Mouse (Mus musculus) mouse trophoblast stem cell (cell line): ENCODE measurements around the gene Ptx4.
"Not testable (repeated sequence)": the region's sequence is repeated elsewhere in the genome, so short reads cannot be mapped to it uniquely, and the experiment has no call there.

Source experiments
- in situ Hi-C, 2 experiments: fragments of 300-500 bp; cut with MseI, MboI; formaldehyde crosslinking; loops; 2 replicates in 1 of 2; 3 replicates in 1 of 2; pipeline ENCODE4 v1.15.1; 2025

Gene Ptx4

GRCm38 (mm10) chr17:25114908-25115645, 5.5 kb upstream of the Ptx4 start:
- in situ Hi-C loops = no loop called here

DNA sequence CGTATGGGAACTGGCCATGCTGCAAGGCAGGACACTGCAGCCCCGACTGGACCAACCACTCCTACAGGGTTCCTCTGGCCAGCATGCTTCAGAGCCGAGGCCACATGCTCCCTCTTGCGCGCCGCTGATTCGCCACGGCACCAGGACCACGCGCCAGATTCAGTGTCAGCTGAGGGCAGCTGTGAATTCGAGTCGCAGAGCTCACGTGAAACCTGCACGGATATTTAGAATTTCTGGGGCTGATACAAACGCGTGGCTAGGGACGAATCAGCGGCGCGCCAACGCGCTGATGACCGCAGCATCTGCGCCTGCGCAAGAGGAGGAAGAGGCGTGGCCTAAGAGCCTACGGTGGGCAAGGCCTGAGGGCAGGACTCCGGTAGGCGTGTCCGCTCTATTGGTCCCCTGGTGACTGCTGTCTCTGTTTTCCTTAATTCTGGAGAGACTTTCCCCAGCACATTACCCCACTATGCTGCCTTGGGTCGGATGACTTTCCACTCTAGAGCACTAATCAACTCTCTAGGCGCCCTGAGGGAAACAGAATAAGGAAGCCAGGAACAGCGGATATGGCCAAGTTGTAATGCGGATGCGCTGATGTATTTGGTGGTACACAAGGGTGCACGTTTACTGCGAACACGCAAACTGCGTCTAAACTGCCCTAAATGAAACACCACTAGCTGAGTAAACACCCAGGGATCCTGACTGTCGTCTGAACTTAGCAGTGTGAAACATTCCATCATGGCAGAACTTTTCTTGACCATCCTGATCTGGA, 4.7 kb upstream of the Ptx4 start, which contains the start of gene Telo2:
Gene Telo2, minus strand, starts transcription at position 304 of the 769 bp plus-strand sequence.
- in situ Hi-C loops = no loop called here

DNA sequence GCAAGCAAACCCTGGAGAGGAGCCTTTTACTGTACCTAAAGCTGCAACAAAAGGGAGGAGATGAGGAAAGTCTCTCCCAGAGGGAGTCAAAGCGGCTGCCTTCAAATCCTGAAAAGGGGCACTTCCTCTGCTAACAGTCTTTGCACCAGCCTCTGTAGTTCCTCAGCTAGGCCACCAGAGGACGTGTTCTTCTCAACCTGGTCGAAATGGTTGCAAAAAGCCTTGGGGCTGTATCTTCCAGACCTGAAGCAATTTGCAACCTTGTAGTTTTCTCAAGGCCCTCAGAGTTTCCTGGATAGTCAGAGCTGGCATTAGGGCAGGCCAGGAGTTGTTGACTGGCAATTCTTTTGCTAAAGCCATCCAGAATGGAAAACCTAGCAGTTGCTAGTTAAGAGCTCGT, 3.3 kb upstream of the Ptx4 start:
- in situ Hi-C loops = no loop called here

- in situ Hi-C loops = no loop called here
Measured at GRCm38 (mm10) chr17:25123979-25124378, 3.4 kb downstream of the Ptx4 start.

DNA sequence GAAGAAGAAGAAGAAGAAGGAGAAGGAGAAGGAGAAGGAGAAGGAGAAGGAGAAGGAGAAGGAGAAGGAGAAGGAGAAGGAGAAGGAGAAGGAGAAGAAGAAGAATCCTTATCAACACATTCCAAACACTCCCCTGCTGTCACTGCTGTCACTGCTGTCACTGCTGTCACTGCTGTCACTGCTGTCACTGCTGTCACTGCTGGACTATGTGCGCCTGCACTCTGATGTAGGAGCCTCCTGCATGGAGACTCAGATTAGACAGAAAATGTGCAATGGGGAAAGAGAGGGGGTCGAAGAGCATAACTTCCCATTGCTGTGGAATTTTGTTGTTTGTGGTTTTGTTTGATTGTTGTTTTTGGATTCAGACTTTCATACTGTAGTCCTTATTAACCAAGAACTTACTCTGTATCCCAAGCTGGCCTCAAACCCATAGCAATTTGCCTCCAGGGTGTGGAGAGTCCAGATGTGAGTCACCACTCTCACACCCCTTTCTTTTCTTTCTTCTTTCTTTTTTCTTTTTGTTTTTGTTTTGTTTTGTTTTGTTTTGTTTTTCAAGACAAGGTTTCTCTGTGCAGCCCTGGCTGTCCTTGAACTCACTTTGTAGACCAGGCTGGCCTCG, 5.0 kb downstream of the Ptx4 start:
- in situ Hi-C loops = not testable (repeated sequence)

DNA sequence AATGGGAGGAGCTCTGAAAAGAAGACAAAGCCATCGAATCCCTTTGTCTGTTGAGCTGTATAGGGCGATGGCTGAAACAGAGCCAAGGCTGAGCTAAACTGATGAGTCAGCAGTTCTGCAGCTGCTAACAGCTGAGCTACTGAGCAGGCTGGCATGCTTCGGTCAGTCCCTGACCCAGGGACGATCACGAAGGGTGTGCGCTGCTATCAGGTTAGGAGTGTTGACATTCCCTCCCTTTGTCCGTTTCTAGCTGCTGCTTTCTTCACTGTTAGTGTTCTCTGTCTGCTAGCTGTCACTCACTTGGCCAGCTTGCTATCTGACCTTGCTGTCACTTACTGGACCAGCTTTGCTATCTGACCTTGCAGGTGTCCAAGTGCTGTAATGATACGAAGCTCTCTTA, 6.5 kb downstream of the Ptx4 start:
- in situ Hi-C loops = no loop called here

- in situ Hi-C loops = no loop called here
Measured at GRCm38 (mm10) chr17:25127681-25128080, 7.1 kb downstream of the Ptx4 start.

DNA sequence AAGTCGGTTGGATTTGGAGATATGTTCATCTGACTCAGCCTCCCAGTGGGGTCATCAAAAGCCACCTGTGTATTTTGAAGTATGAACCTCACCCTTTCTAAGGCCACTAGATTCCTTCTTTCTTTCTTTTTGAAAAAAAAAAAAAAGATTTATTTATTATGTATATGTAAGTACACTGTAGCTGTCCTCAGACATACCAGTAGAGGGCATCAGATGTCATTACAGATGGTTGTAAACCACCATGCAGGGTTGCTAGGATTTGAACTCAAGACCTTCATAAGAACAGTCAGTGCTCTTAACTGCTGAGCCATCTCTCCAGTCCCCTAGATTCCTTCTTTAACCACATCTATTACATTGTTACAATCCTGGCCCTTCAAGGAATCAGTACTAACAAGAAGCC, 9.5 kb downstream of the Ptx4 start:
- in situ Hi-C loops = no loop called here

DNA sequence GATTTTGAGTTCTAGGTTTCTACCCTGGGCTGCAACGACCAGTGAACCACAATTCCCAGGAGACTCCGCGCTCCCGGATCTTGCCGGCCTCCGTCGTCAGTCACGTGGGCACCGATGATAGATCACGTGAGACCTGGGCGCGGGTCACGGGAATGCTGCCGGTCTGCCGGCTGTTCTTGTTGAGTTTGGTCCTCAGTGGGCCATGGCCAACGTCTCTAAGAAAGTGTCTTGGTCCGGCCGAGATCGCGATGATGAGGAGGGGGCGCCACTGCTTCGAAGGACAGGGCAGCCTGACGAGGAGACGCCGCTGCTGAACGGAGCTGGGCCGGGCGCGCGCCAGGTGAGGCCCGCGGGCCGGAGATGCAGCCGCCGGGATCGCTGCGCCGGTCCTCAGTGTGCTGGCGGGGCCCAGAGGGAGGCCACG, 12.7 kb downstream of the Ptx4 start, which contains the start of gene Clcn7:
Gene Clcn7, plus strand, starts transcription at position 117 of the 424 bp plus-strand sequence.
- in situ Hi-C loops = no loop called here

- in situ Hi-C loops = no loop called here
Measured at GRCm38 (mm10) chr17:25135622-25136021, 15.1 kb downstream of the Ptx4 start.

- in situ Hi-C loops = no loop called here
Measured at GRCm38 (mm10) chr17:25138803-25139202, 18.2 kb downstream of the Ptx4 start.

GRCm38 (mm10) chr17:25139960-25140359, 19.4 kb downstream of the Ptx4 start:
- in situ Hi-C loops = no loop called here

GRCm38 (mm10) chr17:25162161-25162560, 41.6 kb downstream of the Ptx4 start, which contains the start of gene Ccdc154:
Gene Ccdc154, plus strand, starts transcription at chr17:25162461.
- in situ Hi-C loops = no loop called here

GRCm38 (mm10) chr17:25163387-25163786, 42.8 kb downstream of the Ptx4 start:
- in situ Hi-C loops = no loop called here

- in situ Hi-C loops = no loop called here
Measured at GRCm38 (mm10) chr17:25164770-25165169, 44.2 kb downstream of the Ptx4 start.

- in situ Hi-C loops = no loop called here
Measured at GRCm38 (mm10) chr17:25165970-25166671, 45.6 kb downstream of the Ptx4 start.

GRCm38 (mm10) chr17:25169706-25170105, 49.1 kb downstream of the Ptx4 start:
- in situ Hi-C loops = no loop called here

- in situ Hi-C loops = no loop called here
Measured at GRCm38 (mm10) chr17:25172558-25172957, 52.0 kb downstream of the Ptx4 start.
